Mouse (Mus musculus) telencephalon, adult 2 months (tissue): ENCODE measurements around the gene Trpv5.

ENCODE experiments used
- DNase-seq: peaks from one replicate; pipeline ENCODE4 v3.0.0-alpha.2; 2011; ENCODE audit warnings: low read depth, low spot score

The Trpv5 gene

DNA sequence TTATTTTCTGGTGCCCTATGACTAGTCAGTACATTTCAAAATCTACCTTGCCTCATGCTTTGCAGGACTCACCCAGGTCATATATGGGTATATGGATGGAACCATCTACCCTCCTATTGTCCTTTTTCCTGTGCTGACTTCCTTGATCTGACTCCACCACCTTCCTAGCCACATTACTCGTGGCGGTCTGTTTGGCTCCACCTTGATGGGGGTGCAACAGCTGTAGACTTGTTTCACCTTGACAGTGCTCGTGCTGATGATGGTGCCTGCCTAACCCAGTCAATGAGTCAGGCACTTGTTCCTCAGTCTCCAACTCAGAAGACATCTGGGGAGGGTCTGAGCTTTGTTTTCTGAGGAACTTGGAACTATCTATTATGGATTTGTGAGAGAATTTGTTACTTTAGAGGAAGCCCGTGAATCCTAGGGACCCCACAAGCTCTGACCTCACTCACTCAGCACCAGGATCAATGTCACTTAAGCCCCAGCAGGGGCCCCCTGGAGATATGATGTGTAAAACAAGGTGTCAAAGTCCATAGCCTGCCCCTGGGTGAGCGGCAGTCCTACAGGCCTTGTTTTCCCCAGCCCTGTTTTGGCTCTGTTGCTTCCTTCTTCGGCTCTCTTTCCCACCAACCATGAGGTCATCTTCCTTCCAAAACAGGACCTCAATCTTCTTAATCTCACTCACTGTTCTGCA is 39.2 kb downstream of the Trpv5 start:
- DNase-seq: no peak

DNA sequence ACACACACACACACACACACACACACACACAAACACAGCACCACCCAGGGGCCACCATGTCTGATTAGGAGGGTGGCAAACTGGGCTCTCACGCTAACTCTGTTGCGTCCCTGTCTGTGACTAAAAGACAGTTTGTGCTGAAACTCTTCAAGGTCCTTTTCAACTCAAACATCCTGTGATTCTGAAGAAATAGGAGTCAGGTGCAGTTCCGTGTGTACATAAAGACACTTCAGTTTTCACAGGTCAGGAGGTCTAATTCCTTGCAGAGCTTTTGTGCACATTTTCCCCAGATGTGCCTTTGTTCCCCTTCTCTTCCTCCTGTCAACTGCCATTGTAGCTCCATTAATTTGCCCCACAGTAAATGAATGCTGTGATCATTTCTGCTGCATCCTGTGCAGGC is 40.1 kb downstream of the Trpv5 start:
- DNase-seq: no peak

DNA sequence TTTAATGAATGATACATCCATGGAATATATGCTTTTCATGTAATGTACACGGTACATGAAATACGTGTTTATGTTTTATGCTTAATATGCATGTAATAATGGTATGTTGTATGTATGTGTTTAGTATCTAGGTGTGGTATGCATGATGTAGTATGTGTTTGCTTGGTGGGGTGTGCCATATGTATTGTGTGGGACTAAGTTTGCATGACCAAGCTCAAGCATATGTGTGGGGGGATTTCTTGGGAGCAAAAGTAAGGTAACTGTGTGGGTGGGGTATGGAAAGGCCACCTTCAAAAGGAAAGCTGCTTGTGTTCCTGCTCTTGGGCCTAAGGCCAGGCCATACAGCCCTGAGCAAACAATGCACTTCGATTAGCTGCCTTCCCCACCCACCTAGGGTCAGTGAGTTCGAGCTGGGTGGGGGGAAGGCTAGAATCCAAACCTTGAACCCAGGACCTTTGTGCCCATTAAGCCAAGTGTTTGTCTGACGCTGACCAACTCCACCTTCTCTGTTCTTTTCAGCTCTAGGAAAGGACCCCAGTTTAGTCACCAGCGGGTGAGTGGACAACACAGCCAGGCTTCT is 42.6 kb downstream of the Trpv5 start:
- no peak for DNase-seq

DNA sequence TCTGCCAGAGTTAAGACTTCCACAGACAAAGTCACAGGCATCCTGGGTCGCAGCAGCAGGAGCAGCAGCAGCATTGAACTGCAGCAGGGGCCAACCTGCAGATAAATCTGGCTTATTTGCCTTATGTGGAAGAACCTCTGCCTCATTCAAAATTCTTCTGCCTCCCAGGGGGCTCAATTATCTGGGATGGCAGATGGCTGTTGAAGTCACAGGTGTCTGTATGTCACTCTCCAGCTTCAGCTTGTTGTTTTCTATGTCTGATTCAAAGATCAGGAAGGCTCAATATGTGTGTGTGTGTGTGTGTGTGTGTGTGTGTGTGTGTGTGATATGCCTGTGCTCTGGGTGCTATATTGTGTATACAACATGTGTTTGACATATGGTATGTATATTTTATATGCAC is 43.2 kb downstream of the Trpv5 start:
- DNase-seq: no peak

DNA sequence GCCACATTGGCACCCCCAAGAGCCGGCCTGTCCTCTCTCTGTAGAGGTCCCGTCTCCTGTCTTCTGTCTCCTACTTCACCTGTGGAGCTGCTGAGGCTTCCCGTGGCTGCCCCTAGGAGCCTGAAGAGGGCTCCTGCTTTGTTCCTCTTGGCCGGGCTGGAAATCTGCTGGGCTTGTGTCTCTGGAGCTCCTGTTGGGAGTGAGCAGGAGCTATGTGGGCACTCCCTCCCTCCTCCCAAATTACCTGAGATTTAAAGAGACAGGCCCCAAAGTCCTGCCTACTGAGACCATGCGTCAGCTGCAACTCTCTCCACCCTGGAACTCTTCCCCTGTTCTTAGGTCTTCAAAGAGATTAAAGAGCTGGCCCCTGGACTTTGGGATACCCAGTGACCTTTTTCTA is 44.4 kb downstream of the Trpv5 start, which contains the start of gene Trpv6:
Gene Trpv6, minus strand, starts transcription at position 228 of the 400 bp plus-strand sequence.
- DNase-seq: no peak

DNA sequence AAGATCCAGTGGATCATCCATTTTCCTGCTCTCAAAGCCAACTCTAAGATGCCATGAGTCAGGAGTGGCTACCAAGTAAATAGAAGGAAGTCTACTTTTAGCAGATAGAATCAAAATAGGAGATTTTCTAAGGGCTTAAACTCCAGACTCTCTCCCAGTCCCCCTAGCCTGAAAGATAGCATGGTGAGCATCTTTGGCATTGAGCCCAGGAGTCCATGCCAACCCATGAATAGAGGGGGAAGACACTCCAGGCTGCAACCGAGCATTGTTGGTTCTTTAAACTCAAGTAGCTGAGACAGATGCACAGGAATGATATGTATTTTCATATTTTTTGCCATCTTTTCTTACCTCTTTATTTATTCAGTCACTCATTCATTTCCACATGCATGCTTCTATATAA is 45.4 kb downstream of the Trpv5 start:
- no peak for DNase-seq

DNA sequence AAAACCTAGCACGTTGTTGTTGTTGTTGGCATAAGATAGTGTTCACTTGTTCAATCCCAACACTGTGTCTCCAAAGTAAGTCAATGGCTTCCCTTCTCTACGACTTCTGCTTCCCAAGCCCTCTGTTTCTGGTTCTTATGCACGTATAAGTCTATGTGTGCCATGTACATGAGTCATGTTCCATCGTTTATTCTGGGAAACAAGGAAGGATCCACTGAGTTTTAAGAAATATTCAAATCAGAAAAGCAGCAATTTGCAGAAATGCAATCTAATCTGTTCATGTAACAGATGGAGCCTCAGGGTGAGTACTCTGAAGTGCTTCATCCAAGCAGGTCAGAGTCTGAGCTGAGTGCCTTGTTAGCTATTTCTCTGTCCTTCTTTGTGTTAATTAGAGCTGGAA is 49.0 kb downstream of the Trpv5 start:
- DNase-seq: peak; percentile 69

DNA sequence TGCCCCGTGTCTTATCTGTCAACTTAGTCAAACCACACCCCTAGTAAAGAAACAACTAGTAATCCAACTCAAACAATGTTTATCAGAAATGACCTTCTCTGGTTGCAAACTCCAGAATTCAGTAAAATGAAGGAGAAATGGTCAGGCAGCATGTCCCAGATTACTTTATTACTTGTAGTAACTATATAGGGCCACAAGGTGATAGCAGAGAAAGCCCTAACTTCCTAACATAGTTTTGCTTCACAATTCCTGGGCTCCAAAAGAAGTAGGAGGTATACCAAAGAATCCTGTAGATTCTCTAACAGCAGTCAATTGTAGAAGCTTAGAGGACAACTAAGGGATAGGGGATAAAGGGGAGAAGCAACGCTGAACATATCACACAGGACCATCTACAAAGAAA is 49.8 kb downstream of the Trpv5 start:
- no peak for DNase-seq

DNA sequence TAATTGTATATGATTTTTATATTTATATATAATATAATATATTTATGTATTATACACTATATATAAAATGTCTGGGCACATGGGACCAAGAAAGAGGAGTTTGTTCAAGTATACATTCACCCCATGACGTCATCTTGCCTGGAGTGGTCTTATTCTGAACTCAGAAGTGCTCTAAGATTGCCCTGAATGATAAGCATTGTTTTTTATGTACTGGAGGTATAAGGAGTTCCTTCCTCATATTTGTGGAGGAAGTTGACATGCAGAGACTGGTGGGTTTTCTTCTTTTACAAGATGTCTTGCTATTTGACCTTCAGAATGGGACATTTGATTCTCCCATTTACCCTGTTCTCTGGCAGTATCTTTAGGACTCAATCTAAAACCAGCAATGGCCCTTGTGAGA is 52.4 kb downstream of the Trpv5 start:
- no peak for DNase-seq

DNA sequence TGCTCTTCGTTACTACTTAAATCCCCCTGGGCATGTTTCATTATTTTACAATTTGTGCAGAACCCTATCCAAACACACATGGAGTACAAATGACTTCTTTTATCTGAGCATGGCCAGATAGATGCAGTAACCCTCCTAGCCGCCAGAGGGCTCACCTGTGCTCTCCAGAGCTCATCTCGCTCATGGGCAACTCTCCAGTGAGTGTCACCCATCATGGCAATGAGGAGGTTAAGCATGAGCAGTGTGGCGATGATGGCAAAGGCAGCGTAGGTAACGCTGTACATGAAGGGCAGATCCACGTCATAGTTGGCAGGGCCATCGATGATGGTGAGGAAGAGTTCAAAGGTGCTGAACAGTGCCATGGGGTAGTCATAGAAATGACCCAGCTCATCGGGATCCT is 57.9 kb downstream of the Trpv5 start:
- no peak for DNase-seq

DNA sequence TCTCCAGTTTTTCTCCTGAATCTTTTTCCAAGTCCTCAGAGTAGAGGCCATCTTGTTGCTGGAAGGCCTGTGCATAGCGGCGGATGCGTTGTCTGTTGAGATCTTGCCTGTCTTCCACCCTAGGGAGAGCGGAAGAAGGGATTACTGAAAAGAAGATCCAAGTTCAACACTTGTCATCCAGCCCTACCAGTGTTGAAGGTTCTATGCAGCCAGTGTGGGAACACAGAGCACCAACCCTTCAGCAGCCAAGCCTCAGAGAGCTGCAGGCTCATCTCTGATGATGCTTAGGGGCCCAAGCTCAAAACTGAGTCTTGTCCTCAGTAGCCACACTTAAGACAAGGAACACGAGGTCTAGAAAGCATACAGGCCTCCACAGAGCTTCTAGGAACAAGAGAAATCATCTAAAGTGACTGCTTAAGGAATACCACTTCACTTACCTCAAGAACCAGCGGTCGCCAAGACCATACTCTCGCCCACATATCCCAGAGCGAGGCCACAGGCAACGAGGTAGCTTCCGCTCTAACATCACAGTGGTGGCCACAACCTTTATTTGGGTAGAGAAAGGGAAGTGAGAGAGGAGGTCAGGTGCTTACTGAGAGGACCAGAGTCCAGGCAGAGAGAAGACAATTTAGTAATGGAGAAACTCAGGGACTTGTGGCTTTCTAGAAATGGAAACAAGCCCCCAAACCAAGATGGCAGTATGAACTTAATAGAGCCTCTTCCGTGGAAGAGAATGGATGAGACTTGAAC is 59.2 kb downstream of the Trpv5 start:
- no peak for DNase-seq

DNA sequence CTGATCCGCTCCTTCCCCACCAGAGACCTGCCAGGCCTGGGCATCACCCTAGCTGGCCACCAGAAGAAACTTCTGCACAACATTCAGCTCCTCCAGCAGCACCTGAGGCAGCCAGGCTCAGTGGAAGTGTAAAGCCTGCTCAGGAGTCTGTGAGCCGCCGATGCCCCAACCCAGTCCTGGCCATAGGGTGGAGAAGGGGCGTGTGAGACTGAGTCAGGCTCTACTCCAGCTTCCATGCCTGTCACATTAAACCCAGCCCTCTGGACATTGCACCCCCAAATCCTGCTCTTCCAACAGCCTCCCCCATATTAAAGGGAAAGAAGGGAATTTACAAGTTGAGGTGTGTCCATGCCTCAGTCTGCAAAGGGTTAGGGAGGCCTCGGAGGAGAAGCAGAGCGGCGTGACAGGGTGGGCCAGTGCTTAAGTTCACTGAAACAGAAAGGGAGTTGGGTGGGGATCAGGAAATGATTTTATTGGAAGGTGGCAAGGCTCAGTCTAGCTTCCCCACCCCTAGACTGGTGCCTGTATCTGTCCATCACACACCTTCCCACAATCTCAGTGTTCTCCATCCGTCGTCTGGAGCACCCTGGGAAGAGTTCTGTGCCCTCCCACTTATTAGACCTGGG is 60.3 kb downstream of the Trpv5 start:
- no peak for DNase-seq

DNA sequence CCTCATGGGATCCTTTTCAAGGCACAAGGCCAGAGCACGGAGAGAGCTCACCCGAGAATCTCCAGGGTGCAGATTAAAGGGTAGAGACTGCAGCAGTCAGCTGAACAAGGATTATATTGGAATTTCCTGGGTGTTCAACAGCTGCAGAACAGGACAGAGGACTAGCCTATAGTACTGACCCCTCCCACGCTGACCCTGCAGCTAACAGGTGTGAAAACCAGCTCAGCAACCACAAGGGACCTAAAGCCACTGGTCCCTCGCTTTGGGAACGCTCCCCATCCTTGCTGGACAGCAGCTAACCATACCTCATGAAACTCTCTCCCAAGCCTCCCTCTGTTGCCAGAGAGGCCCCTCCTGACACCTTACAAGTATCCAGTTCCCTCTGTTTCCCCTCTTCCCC is 72.9 kb downstream of the Trpv5 start:
- DNase-seq: no peak

DNA sequence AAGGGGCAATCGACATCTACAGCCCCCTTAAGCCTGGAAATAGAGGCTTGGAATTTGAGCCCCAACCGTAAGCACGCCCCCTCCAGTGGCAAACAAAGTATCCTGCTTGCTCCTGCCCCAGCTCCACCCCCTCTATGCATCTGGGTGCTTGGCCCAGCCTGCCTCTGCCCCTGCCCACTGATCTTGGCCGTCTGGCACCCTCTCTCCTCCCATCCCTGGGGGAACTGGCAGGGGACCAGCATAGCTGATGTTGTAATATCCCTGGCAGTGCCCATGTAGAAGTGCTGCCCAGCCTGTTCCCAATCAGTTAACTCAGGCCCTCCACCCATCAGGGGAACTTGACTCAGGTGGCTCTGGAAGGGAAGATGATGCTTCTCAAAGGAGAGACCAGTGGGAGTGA is 74.4 kb downstream of the Trpv5 start:
- DNase-seq: no peak

DNA sequence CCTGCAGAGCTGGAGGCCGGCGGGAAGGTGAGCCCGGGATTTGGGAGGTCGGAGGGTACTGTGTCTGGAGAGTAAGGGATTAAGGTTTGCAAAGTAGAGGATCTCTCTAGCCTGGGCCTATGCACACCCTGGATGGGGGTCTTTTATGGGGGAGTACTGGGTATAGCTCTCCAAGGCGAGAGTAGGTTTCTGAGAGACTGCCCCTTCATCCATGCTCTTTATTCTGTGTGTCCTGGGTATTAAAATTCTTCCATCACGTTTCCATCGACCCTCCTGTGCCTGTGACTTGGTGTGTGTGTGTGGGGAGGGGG is 74.8 kb downstream of the Trpv5 start:
- DNase-seq: no peak

DNA sequence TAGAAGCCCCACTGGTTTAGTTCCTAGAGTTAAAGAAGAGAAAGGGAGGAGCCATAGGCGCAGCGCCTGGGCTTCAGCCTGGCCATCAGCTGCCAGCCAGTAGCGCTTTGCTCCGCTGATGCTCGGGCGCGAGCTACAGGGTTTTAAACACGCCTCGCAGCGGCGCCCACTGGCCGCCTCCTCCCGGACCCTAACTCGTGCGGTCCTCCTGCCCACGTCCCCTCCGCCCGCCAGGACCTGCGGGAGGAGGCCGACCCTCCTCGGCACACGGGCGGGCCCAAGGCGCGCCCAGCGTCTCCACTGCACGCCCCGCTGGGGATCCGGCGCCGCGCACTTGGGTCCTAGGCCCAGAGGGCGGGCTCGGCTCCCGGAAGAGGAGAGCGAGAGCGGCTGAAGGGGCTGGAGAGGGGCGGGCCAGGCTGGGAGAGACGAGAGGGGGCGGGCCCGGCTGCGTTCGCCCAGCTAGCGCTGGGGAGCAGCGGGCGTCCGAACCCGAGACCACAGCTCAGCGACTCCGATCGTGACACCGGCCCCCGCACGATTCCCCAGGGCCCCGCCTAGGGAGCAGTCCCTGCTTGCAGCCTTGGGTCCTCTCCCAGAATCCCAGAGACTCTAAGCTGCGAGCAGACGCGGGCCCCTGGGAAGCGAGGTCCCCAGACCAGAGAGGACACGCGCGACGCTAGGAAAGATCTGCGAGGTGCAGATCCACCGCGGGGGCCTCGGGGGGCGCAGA is 75.3 kb downstream of the Trpv5 start, which contains the start of gene Ephb6:
Gene Ephb6, plus strand, starts transcription at position 422 of the 733 bp plus-strand sequence.
- DNase-seq: peak; percentile 65

DNA sequence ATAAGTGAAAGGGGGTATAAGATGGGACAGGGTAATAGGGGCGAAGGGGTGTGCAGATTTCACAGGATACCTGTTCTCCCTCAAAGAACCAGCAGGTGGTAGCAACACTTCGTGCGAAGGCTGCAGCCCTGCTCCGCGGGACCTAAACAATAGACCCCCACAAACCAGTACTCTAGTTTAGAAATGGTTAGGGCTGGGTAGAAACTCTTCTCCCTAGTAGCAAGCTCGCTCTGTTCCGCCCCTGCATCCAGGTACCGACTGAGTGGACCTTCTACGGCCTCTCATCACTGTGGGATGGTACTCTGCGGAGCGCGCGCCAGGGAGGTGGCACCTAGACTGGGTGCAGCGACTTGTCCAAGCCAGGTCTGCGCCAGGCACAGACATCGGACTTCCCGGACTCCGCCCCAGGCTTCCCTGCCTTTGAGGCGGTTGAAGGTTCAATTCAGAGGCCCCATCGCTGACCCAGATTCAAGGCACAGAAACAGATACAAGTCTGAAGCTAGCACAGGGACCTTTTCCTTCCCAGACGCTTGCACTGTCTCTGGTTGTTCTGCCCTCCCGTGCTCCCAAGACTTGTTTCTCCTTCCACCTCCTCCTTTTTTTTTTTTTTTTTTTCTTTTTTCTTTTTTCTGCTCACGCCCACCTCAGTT is 76.0 kb downstream of the Trpv5 start:
- DNase-seq: peak; percentile 43
